Comparison of ENCODE assay signal across 23 mouse cellular contexts in genomic region chr13:59679908-59680307, GRCm38 (mm10). TPM values are rescaled to one million over a fixed set of nuclear protein-coding genes. Genes with fewer than 3 reads are reported as not detected.
"Had no signal": no experiment of that assay in that cellular context is flagged by ENCODE, and none has a peak within 500 bp of the region (broad histone marks: within the 10 kb centered on the region; RNA-seq: fewer than 3 reads in every experiment).

No protein-coding gene starts in this region.

- H3K27ac ChIP-seq: intestine, embryonic 15.5 days; limb, embryonic 12.5 days; midbrain, embryonic 10.5 days; midbrain, embryonic 15.5 days; neural tube, embryonic 13.5 days; stomach, embryonic 15.5 days had no signal

- H3K4me2 ChIP-seq: intestine, embryonic 15.5 days; limb, embryonic 12.5 days; midbrain, embryonic 15.5 days; neural tube, embryonic 13.5 days; stomach, embryonic 15.5 days had no signal

- ATAC-seq: intestine, embryonic 15.5 days; lung, postnatal 0 days; midbrain, embryonic 15.5 days had no signal

- H3K9ac ChIP-seq: intestine, embryonic 15.5 days; limb, embryonic 12.5 days; midbrain, embryonic 15.5 days; neural tube, embryonic 13.5 days; stomach, embryonic 15.5 days had no signal

- H3K9me3 ChIP-seq: intestine, embryonic 15.5 days; limb, embryonic 12.5 days; midbrain, embryonic 10.5 days; midbrain, embryonic 15.5 days; neural tube, embryonic 13.5 days; stomach, embryonic 15.5 days had no signal

- DNase-seq: kidney, adult 2 months; kidney, postnatal 25 days; layer of hippocampus, adult 9-11 months; layer of hippocampus, postnatal 36 days; lung, adult 2 months; lung, postnatal 36 days; retina, postnatal 1 day; thymus, adult 2 months; thymus, postnatal 36 days had no signal

- H3K27me3 ChIP-seq: intestine, embryonic 15.5 days; limb, embryonic 12.5 days; midbrain, embryonic 15.5 days; neural tube, embryonic 13.5 days had no signal

- H3K4me1 ChIP-seq: intestine, embryonic 15.5 days; stomach, embryonic 15.5 days had no signal

- H3K4me3 ChIP-seq: intestine, embryonic 15.5 days; limb, embryonic 12.5 days; midbrain, embryonic 10.5 days; midbrain, embryonic 15.5 days; neural tube, embryonic 13.5 days; stomach, embryonic 15.5 days had no signal

- H3K36me3 ChIP-seq: intestine, embryonic 15.5 days; limb, embryonic 12.5 days; midbrain, embryonic 10.5 days; midbrain, embryonic 15.5 days; neural tube, embryonic 13.5 days; stomach, embryonic 15.5 days had no signal

RNA-seq across cellular contexts. Expression of gene 4921517D22Rik, which starts 14.0 kb away (rescaled TPM):
- total RNA-seq: layer of hippocampus, adult 18-20 months; layer of hippocampus, postnatal 36 days; left cerebral cortex, adult 8-10 months; left cerebral cortex, postnatal 25 days; liver, adult 2 months; megakaryocyte, adult 5-6 weeks had no signal
- polyA plus RNA-seq: intestine, embryonic 15.5 days; kidney, adult 2 months; kidney, embryonic 16.5 days; limb, embryonic 12.5 days; liver, adult 2 months; lung, adult 2 months; lung, postnatal 0 days; midbrain, embryonic 10.5 days; midbrain, embryonic 15.5 days; neural tube, embryonic 13.5 days; spleen, adult 2 months; stomach, embryonic 15.5 days; thymus, adult 2 months had no signal

RNA-seq across cellular contexts. Expression of gene Spata31d1a, which starts 30.2 kb away (rescaled TPM):
- total RNA-seq: liver, adult 2 months had no signal
- polyA plus RNA-seq: intestine, embryonic 15.5 days; kidney, adult 2 months; kidney, embryonic 16.5 days; limb, embryonic 12.5 days; liver, adult 2 months; lung, adult 2 months; spleen, adult 2 months; stomach, embryonic 15.5 days had no signal

RNA-seq across cellular contexts. Expression of gene Spata31d1b, which starts 32.2 kb away (rescaled TPM):
- total RNA-seq: layer of hippocampus, adult 18-20 months; liver, adult 2 months; megakaryocyte, adult 5-6 weeks had no signal
- polyA plus RNA-seq: intestine, embryonic 15.5 days; kidney, embryonic 16.5 days; limb, embryonic 12.5 days; liver, adult 2 months; lung, adult 2 months; lung, postnatal 0 days; midbrain, embryonic 10.5 days; midbrain, embryonic 15.5 days; neural tube, embryonic 13.5 days; spleen, adult 2 months; stomach, embryonic 15.5 days had no signal

RNA-seq across cellular contexts. Expression of gene Spata31d1d, which starts 51.6 kb away (rescaled TPM):
- total RNA-seq: layer of hippocampus, adult 18-20 months; layer of hippocampus, postnatal 36 days; left cerebral cortex, adult 8-10 months; left cerebral cortex, postnatal 25 days; liver, adult 2 months; megakaryocyte, adult 5-6 weeks had no signal
- polyA plus RNA-seq: intestine, embryonic 15.5 days; kidney, adult 2 months; kidney, embryonic 16.5 days; limb, embryonic 12.5 days; liver, adult 2 months; lung, adult 2 months; lung, postnatal 0 days; midbrain, embryonic 10.5 days; midbrain, embryonic 15.5 days; neural tube, embryonic 13.5 days; spleen, adult 2 months; stomach, embryonic 15.5 days had no signal
